Mouse (Mus musculus) megakaryocyte, embryonic 14.5 days (primary cell): ENCODE results near the gene Rpl32.

ENCODE experiments used
- FLI1 ChIP-seq: IDR thresholded peaks from 2 replicates; pipeline ENCODE4 v1.6.1; 2012; ENCODE audit warnings: low read length, inconsistent platforms, mixed read lengths
- GATA1 ChIP-seq: IDR thresholded peaks from 3 replicates; pipeline ENCODE4 v1.6.1; 2012; ENCODE audit warnings: mixed read lengths, low read length, inconsistent platforms, borderline replicate concordance

DNA sequence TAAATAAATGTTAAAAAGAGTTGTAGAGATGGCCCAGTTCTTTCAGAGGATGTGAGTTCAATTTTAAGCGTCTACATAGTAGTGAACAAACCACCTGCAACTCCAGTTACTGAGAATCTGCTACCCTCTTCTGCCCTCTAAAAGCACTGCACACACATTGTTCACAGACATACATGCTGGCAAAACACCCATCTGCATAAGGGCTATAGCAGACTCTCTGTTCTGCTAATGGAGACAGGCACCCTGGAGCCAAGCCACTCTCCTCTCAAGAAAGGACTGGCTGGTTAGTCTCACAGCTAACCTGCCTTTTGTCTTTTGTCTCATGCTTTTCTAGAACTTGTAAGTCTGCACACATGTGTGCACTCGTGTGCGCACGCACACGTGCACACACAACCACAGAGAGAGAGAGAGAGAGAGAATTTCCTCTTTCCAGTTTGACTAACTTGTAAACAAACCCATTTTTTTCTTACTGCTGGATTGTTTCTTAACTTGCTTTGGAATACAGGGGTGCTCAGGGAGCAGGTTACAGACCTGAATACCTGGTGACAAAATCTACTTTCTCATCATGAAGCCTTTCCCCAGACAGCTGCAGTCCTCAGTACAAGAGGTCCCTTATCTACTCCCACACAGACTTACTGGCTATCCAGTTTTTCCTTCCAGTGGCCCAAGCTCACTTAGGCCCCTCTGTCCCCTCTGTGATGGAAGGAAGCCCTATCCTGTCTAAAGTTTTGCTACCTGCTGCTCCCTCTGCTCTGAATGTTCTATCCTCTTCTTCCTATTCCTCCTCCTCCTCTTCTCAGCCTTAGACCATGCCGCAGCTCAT lies 22.4 kb upstream of the Rpl32 start:
- TF ChIP-seq GATA1: no peak
- no peak for TF ChIP-seq FLI1
